Mouse (Mus musculus) C2C12 (cell line): ENCODE results near the gene St3gal4.

Experiments used
- CTCF ChIP-seq: IDR thresholded peaks from one replicate; pipeline ENCODE4 v1.5.1; 2011; ENCODE audit not compliant: control insufficient read depth, insufficient read depth, insufficient read length
- FOSL1 ChIP-seq: IDR thresholded peaks from one replicate; pipeline ENCODE4 v1.8.0; 2011; ENCODE audit warnings: mild to moderate bottlenecking, low read length; ENCODE audit not compliant: poor library complexity, insufficient read depth, severe bottlenecking

DNA sequence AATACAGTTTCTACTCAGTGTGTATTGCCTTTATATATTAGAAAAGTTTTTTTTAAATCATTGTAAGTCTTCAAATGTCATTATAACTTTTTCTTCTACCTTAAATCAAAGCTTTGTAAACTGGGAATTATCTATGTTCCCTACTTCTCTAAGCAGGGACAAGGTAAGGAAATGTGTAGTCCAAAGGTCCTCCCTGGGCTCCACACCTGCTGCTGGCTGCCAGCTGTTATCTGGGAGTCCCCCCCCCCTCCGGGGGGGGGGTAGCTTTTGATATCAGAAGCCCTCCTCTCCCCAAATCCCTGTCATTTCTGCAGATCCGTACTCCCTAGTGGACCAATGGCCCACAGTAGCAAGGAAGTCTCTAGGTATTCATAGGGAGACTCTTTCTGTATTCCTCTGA, 13.6 kb downstream of the St3gal4 start:
- TF ChIP-seq CTCF (no peak), FOSL1 (no peak)
